Mouse (Mus musculus) monocyte, adult 2 months (primary cell): Measurements from ENCODE around the gene Slc5a4b.

Experiments used
- DNase-seq, 2 experiments: peaks; one replicate each; pipeline ENCODE4 v3.0.0; 2022; ENCODE audit warnings: low spot score in 2 of 2, low read depth in 1 of 2

The Slc5a4b gene

DNA sequence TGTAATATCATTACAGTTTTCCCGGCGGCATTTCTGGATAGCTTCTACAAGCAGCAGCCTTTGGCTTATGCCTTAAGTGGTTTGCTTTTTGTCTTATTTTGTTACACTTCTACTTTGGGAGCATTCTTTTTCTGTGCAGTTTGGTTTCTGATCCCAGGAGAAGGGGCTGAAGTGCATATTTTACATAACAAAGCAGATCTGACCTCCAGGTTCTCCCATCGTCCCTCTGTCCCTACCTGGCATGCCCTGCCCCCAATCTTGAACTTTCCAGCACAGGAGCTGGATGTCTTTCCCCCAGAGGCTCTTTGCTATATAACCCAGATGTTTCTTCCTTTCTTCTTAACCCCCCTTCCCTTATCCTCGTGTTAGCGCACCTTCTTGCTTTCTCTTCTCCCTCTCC is 65.4 kb downstream of the Slc5a4b start:
- DNase-seq = no peak

DNA sequence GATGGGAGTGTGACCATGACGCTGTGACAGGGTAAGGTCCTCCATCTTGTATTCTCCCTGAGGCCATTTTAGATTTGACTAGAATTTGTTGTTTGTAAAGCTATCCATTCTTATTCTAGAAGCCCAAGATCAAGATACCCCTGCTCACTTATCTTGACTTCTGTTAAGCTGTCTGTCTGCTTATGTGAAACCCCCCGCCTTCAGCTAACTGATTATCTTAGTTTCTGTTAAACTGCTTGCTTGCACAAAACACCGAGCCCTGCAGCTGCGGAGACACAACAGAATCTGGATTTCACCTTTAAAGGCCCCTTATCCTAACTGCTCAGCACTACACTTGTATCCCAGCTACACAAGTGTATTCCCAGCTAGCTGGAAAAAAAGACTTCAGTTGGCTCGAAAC is 73.8 kb downstream of the Slc5a4b start:
- no peak for DNase-seq

DNA sequence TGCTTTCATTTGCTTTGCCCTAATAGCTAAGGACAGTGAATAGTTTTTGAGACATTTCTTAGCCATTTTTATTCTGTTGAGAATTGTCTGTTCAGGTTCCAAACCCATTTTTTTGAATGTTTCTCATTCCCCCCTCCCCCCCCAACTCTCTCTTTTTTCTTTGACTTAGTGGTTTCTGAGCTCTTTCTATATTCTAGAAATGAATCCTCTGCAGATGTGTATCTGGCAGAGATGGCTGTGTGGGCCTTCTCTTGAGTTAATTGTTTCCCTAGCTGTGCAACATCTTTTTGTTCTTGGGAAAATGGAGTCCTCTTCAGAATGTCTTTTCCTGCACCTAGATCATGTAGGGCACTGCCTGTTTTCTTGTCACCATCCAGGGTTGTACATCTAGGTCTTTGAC is 75.5 kb downstream of the Slc5a4b start:
- DNase-seq = no peak

DNA sequence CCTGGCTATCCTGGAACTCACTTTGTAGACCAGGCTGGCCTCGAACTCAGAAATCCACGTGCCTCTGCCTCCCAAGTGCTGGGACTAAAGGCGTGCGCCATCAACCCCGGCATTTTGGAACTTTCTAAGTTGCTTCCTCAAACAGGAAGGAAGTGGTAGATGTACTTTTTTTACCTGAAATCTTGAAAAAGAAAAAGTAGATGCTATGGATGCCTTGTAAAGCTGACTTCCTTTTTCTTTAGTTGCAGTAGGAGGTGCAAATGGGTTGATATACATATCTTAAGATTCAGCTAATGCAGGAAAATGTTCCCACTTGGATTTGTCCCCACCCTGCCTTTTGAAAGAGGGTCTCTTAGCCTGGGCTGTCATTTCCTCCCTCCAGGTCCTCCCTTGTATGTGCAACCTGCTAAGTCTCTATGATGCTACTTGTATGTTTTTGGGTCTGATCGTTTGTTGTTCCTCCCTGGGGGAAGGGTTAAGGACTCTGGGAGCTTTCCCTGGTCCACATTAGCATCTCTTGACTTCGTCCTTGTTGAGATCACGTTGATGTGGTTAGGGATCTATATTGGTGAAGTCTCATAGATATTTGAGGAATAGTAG is 76.7 kb downstream of the Slc5a4b start:
- no peak for DNase-seq

DNA sequence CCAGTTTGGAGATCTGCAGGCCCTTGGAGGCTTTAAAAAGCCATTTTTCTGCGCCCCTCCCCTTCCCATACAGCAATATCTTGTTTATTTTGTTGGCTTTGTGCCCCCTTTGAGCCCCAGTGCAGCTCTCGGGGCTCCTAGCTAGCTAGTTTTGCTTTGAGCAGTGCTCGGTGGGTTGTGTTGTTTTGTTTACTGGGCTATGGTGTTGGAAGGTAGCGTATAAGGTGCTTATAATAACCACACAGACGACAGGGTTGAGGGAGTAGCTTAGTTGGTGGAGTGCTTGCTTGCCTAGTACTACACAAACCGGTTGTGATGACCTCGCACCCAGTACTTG is 77.7 kb downstream of the Slc5a4b start:
- DNase-seq = no peak

DNA sequence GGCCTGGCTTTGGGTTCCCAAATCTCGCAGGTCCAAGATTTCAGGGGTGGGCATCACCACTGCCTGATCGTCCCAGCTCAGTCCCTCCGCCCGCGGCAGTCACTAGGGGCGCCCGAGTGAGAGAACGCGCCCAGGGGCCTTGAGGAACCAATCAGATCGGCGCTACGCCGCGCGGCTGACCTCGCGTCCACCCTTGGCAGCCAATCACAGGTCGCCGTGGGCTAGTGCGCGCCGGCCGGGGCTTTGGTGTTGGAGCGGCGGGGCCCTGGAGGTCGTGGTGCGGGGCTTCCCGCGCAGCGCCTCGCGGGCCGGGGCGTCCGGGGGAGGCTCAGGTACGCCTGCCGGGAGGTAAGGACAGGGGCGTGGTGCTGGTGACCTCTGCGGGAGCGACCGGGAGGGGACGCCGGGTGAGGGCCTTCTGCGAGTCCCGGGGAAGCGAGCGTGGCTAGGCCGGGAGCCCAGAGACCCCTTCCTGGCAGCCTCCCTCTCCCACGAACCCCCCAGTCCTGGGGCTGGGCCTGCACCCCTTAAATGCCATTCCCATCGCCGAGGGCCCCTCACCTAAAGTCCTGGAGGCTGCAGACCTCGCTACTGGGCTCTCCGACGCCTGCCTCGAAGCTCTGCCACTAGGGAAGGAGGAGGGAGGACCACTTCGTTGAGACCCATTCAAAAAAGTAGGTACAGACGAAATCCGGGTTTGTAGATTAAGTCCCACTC is 78.2 kb downstream of the Slc5a4b start, which contains the start of gene Zfp280b:
Gene Zfp280b, plus strand, starts transcription at position 249 of the 717 bp plus-strand sequence.
- DNase-seq = peak; percentile 62 to 80

- DNase-seq = no peak
Measured at GRCm38 (mm10) chr10:76031511-76032401, 79.0 kb downstream of the Slc5a4b start.

DNA sequence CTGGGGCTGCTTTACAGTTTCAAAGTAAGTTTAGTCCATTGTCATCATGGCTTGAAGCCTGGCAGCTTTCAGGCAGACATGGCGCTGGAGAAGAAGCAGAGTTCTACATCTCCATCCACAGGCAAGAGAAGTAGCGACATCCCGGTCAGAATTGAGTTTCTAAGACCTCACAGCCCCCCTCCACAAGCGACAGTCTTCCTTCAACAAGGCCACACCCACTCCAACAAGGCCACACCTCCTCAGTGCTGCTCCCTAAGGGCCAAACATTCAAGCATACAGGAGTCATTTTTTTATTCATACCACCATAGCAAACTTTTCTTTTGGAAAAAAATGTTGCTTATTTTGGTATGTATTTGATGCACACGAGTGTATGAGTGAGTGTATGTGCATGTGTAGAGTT is 80.3 kb downstream of the Slc5a4b start:
- no peak for DNase-seq

GRCm38 (mm10) chr10:76029276-76029675 is 81.5 kb downstream of the Slc5a4b start:
- DNase-seq = no peak

DNA sequence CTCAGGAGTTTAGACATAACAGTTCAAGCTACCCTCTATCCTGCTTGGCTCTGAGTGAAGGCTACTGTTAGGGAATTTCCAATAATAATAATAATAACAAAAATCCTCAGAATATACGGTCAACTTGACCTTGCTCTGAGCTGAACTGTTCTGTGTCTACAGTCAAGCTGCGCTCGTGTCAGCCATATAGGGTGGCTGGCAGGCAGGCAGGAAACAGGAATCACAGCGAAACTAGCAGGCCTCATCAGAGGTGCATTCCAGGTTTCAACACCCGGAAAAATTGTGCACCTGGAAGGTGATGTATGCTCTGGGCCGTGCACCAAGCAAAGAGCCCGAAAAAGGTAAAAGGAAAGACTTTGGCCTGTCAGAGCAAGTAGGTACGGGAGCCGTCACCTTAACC is 82.4 kb downstream of the Slc5a4b start:
- DNase-seq = no peak

GRCm38 (mm10) chr10:76028016-76028366 is 82.8 kb downstream of the Slc5a4b start:
- DNase-seq = no peak

DNA sequence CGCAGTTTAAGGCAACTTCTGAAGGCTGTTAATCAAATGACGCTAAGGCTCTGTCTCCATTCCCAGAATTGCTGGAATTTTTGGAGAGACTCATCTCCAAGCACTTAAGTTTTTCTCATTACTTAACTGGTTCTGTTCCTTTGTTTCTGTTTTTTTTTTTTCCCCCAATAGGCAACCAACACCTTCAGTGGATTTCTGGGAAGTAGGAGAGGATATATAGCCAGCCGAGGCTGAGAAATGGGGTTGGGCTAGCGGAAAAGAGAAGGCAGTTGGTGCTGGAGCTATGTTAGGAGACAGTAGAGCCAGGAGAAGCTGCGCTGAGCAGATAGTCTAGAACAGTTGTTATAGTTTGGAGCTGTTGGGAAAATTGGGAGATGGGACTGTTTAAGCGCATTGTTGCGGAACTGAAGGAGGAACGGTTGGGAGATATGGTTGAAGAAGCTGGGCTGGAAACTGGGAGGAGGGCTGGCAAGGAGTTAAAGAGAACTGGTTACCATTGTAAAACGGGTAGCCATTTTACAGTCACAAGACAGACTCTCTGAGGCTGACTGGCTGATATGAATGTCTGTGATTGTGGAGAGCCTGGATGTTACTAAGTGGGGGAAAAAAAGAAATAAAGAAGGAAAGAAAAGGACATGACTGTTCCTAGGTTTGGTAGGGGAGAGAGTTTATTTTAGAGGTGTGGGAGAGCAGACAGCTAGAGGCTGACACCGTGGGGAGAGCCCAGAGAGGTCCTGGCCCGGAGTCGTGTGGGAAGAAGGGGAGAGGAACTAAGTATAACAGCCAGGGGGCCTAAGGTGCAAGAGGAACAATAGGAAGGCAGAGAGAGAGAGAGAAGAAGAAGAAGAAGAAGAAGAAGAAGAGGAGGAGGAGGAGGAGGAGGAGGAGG is 83.4 kb downstream of the Slc5a4b start:
- DNase-seq = no peak

DNA sequence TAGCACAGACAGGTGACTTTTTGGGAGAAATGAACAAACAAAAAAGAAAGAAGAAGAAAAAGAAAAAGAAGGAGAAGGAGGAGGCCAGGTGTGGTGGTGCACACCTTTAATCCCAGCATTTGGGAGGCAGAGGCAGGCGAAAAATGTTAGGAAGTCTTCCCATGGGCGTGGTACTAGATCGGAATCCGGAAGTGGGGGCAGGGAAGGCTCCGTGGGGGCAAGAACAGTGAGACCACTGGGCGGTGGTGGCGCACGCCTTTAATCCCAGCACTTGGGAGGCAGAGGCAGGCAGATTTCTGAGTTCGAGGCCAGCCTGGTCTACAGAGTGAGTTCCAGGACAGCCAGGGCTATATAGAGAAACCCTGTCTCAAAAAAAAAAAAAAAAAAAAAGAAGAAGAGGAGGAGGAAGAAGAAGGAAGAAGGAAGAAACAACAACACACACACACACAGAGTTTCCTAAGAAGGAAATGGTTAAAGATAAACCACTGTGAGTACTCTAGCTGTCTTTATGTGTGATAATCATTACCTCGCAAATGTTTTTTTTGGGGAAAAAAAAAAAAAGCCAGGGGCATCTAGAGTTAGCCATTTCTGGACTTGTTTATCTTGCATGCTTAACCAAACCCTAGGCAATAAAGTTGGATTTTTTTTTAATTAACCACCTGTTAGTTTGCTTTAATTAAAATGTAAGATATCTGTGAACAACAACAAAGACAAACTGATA is 85.1 kb downstream of the Slc5a4b start:
- DNase-seq = no peak

GRCm38 (mm10) chr10:76023921-76024320 is 86.8 kb downstream of the Slc5a4b start:
- DNase-seq = no peak

DNA sequence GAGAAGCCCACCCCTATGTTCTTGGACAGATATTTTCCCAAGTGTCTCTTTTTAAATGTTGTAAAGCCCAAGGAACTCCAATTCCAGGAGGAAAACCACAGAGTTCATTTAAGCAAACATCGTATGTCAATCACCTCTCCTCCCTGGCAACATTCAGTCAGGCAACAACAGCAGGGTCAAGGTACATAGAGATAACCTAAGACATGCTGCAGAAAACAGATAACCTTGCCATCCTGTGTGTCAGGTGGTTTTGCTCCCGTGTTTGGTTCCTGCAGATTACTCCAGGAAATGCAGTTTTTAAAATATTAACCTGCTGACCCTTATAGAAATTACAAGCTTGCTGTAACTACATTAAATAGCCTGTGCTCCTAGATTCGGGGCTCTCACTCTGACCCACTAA is 89.0 kb downstream of the Slc5a4b start:
- no peak for DNase-seq

- no peak for DNase-seq
Measured at GRCm38 (mm10) chr10:76016886-76017285, 93.9 kb downstream of the Slc5a4b start.

DNA sequence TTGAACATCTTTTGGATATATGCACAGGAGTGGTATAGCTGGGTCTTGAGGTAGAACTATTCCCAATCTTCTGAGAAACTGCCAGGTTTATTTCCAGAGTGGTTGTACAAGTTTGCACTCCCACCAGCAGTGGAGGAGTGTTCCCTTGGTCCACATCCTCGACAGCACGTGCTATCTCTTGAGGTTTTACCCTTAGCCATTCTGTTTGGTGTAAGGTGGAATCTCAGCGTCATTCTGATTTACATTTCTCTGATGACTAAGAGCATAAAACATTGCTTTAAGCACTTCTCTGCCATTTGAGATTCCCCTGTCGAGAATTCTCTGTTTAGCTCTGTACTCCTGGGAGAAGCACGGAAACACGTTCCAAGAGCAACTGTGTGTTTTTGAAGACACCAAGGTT is 97.8 kb downstream of the Slc5a4b start:
- DNase-seq = no peak

- DNase-seq = no peak
Measured at GRCm38 (mm10) chr10:76009812-76010211, 100.9 kb downstream of the Slc5a4b start.
